ENCODE assay signal across 21 mouse cellular contexts in genomic region chr5:24904001-24904400, GRCm38 (mm10).
"Had no signal": no experiment of that assay in that cellular context is flagged by ENCODE, and none has a peak within 500 bp of the region (broad histone marks: within the 10 kb centered on the region; RNA-seq: fewer than 3 reads in every experiment).

No protein-coding gene starts in this region.

- DNase-seq: liver, postnatal 0 days; lung, adult 2 months; lung, postnatal 14 days; lung, postnatal 36 days; retina, postnatal 1 day; right cerebral cortex, adult 18-20 months; right cerebral cortex, postnatal 25 days; right cerebral cortex, postnatal 4 days; spleen, adult 18-20 months; thymus, adult 18-20 months; thymus, postnatal 14 days; thymus, postnatal 36 days had no signal

- H3K36me3 ChIP-seq: lung, embryonic 15.5 days; midbrain, embryonic 15.5 days had no signal

- ATAC-seq: liver, postnatal 0 days; lung, postnatal 0 days; midbrain, embryonic 13.5 days; midbrain, embryonic 15.5 days had no signal

- H3K4me3 ChIP-seq: lung, embryonic 15.5 days; megakaryocyte, embryonic 14.5 days; midbrain, embryonic 13.5 days; midbrain, embryonic 15.5 days; myocyte; neural tube, embryonic 13.5 days; neural tube, embryonic 15.5 days had no signal

- H3K27me3 ChIP-seq: lung, embryonic 15.5 days; midbrain, embryonic 13.5 days; midbrain, embryonic 15.5 days; neural tube, embryonic 13.5 days; neural tube, embryonic 15.5 days had no signal

- H3K27ac ChIP-seq: lung, embryonic 15.5 days; macrophage; midbrain, embryonic 13.5 days; midbrain, embryonic 15.5 days; neural tube, embryonic 13.5 days; neural tube, embryonic 15.5 days had no signal
